Mouse (Mus musculus) C2C12 (cell line): ENCODE data around the gene Wee1.

Experiments used
- CTCF ChIP-seq: IDR thresholded peaks from one replicate; pipeline ENCODE4 v1.5.1; 2011; ENCODE audit not compliant: control insufficient read depth, insufficient read depth, insufficient read length
- MYOD1 ChIP-seq: IDR thresholded peaks from one replicate; pipeline ENCODE4 v1.6.1; 2011; ENCODE audit warnings: low read depth; ENCODE audit not compliant: control insufficient read depth, insufficient read length

GRCm38 (mm10) chr7:110160601-110161000, 38.8 kb downstream of the Wee1 start:
- TF ChIP-seq CTCF (no peak), MYOD1 (no peak)
